Mouse (Mus musculus): ENCODE data around the gene Gpr87. TPM values are rescaled to one million over a fixed set of nuclear protein-coding genes. Genes with fewer than 3 reads are reported as not detected.

Gpr87 gene
- polyA plus RNA-seq, 1 experiment from 2014 or later, result not detected

DNA sequence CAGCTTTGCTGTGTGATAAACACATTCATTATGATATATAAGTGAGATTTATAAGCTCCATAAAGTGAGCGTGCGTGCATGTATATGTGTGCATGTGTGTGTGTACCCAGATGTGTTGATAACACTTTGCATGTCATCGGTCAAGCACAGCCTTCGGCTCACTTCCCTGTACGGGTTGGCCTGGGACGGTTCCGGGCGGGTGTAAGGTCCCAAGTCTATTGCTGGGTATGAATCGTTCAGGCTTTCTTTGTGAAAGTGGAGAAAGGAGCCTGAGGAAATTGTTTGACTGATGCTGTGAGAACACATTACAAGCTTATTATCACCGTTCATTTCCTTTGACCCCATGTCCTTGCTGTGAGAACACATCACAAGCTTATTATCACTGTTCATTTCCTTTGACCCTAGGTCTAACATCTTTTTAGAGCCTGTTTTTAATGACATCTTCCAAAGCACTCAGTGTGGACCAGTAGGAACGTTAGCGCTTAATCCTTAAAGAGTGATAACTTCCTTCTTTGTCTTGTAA, 55.9 kb downstream of the Gpr87 start:
- no peaks in the 10 kb centered on the region for H3K9me3 ChIP-seq (ENCODE audit: control insufficient read depth)
- no peak for ATAC-seq
- no peaks in the 10 kb centered on the region for H3K4me1 ChIP-seq (replicated peaks; ENCODE audit: control insufficient read depth, insufficient read depth, low read length)
- H3K9ac ChIP-seq (ENCODE audit: low read depth, low read length), result no peak overlapping the region
- WGBS, result 73% methylated on average over 12 of the region's 12 CpGs
- no peaks in the 10 kb centered on the region for H3K36me3 ChIP-seq (ENCODE audit: control insufficient read depth, insufficient read depth)
- no peak for TF ChIP-seq CTCF (IDR thresholded peaks at IDR 0.05; ENCODE audit: low read depth)
- H3K4me2 ChIP-seq (replicated peaks; ENCODE audit: low read depth), result no peak overlapping the region
- H3K27ac ChIP-seq (ENCODE audit: low read depth, low read length), result no peak overlapping the region
- no peak overlapping the region for H3K4me3 ChIP-seq (ENCODE audit: low read depth, low read length)
- H3K27me3 ChIP-seq (replicated peaks; ENCODE audit: control insufficient read depth, insufficient read depth, low read length), result no peaks in the 10 kb centered on the region

DNA sequence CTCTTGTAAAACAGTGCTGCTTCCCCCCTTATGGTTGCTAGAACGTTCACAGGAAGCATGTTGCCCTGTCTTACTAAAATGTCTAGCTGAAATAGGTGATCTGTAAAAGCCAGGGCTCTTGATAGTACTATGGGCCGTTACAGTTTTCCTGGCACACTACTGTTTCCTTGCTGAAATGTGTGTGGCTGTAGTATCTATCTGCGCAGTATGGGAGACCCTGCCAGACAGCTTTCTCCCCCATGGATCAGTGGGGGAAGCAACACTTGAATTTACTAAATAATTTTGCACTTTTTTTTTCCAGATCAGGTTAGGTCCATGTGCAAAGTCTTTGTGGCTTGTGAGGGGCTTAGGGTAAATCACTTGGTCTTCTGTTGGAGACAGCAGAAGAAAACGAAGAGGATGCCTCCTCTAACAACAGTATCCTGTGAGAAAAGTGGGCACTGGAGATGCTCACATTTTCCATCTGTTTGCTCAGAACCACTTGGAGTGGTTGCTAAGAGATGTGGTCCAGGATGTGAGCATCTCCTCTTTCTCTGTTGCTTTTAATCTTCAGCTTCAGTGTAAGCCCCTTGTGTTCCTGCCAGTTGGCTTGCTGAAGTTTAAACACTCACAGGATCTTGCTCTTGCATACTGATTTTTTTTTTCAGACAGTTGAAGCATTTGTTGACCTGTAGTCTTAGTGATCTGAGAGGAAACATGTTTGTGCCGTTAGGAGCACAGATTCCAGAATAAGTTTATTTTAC, 58.8 kb downstream of the Gpr87 start:
- no peak overlapping the region for H3K4me3 ChIP-seq (ENCODE audit: low read depth, low read length)
- no peak overlapping the region for H3K27ac ChIP-seq (ENCODE audit: low read depth, low read length)
- ATAC-seq, result no peak
- 69% methylated on average over 5 of the region's 5 CpGs for WGBS
- no peaks in the 10 kb centered on the region for H3K4me1 ChIP-seq (replicated peaks; ENCODE audit: control insufficient read depth, insufficient read depth, low read length)
- no peak for TF ChIP-seq CTCF (IDR thresholded peaks at IDR 0.05; ENCODE audit: low read depth)
- no peaks in the 10 kb centered on the region for H3K9me3 ChIP-seq (ENCODE audit: control insufficient read depth)
- H3K27me3 ChIP-seq (replicated peaks; ENCODE audit: control insufficient read depth, insufficient read depth, low read length), result no peaks in the 10 kb centered on the region
- H3K4me2 ChIP-seq (replicated peaks; ENCODE audit: low read depth), result no peak overlapping the region
- H3K9ac ChIP-seq (ENCODE audit: low read depth, low read length), result no peak overlapping the region
- H3K36me3 ChIP-seq (ENCODE audit: control insufficient read depth, insufficient read depth), result no peaks in the 10 kb centered on the region

DNA sequence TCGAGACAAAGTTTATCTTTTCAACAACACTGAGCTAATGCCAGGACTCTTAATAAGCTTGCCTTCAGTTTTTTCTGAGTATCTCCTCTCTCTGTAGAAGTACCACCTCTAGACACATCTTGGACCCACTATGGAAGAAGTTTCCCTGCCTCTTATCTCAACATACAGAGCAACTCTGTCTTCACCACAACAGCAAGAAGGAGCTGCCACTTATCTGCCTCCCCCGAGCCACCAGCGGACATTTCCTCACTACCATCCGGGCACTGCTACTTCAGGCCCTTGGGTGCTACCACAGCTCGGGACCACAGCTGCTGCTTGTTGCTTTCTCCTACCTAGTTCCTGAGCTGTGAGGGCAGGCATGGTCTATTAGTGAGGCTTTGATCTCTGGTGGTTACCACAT, 61.7 kb downstream of the Gpr87 start:
- no peak overlapping the region for H3K27ac ChIP-seq (ENCODE audit: low read depth, low read length)

DNA sequence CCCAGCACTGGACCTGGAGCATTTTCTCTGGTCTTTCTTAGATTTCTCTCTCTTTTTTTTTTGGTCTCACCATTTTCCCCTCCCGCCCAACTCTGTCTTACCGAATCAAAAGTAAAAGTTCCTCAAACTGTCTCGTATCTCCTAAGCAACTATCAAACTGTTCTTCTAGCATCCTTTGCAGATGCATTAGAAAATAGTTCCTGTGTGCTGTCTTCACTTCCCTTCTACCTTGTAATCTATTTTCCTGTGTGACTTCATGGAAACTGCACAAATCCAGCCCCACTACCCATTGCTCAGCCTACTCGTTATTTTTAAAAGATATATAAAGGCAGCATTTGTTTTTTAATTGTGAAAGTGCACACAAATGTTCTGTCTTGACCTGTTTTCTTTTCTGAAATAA, 62.9 kb downstream of the Gpr87 start:
- no peak overlapping the region for H3K27ac ChIP-seq (ENCODE audit: low read depth, low read length)
- H3K9me3 ChIP-seq (ENCODE audit: control insufficient read depth), result no peaks in the 10 kb centered on the region
- no peaks in the 10 kb centered on the region for H3K27me3 ChIP-seq (replicated peaks; ENCODE audit: control insufficient read depth, insufficient read depth, low read length)
- TF ChIP-seq CTCF (IDR thresholded peaks at IDR 0.05; ENCODE audit: low read depth), result no peak
- H3K4me2 ChIP-seq (replicated peaks; ENCODE audit: low read depth), result no peak overlapping the region
- WGBS, result 89% methylated on average over 4 of the region's 4 CpGs
- ATAC-seq, result no peak
- no peaks in the 10 kb centered on the region for H3K36me3 ChIP-seq (ENCODE audit: control insufficient read depth, insufficient read depth)
- no peak overlapping the region for H3K9ac ChIP-seq (ENCODE audit: low read depth, low read length)
- no peaks in the 10 kb centered on the region for H3K4me1 ChIP-seq (replicated peaks; ENCODE audit: control insufficient read depth, insufficient read depth, low read length)
- H3K4me3 ChIP-seq (ENCODE audit: low read depth, low read length), result no peak overlapping the region

More for the DNA sequence above, 61.7 kb downstream of the Gpr87 start:
- Histone ChIP-seq H3K4me2 (replicated peaks; ENCODE audit: low read depth) (no peak overlapping the region), H3K36me3 (ENCODE audit: control insufficient read depth, insufficient read depth) (no peaks in the 10 kb centered on the region), H3K27me3 (replicated peaks; ENCODE audit: control insufficient read depth, insufficient read depth, low read length) (no peaks in the 10 kb centered on the region), H3K4me3 (ENCODE audit: low read depth, low read length) (no peak overlapping the region), H3K9me3 (ENCODE audit: control insufficient read depth) (no peaks in the 10 kb centered on the region), H3K4me1 (replicated peaks; ENCODE audit: control insufficient read depth, insufficient read depth, low read length) (no peaks in the 10 kb centered on the region), H3K9ac (ENCODE audit: low read depth, low read length) (no peak overlapping the region)
- ATAC-seq, result no peak
- no peak for TF ChIP-seq CTCF (IDR thresholded peaks at IDR 0.05; ENCODE audit: low read depth)
- WGBS, result 65% methylated on average over 5 of the region's 5 CpGs

DNA sequence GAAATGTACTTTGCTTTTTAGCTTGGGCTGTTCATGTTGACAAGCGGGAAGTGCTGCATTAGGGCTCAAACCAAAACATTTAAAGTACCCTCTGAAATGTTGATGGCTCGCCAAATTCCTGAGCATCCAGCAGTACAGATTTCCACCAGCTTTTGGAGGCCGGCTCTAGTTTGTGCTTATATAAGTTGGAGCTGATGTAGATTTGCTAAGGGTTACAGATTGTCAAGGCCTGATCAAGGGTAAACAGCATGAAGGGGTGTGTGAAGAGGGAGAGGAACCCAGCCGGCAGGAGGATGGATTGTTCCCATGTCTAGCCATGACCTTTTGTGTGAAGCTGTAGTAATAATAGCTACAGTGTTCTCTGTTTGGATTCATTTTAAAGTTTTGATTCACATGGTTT, 63.8 kb downstream of the Gpr87 start:
- H3K36me3 ChIP-seq (ENCODE audit: control insufficient read depth, insufficient read depth), result no peaks in the 10 kb centered on the region
- peak; percentile 22; the same call in 1 of the 2 replicates for ATAC-seq
- H3K27me3 ChIP-seq (replicated peaks; ENCODE audit: control insufficient read depth, insufficient read depth, low read length), result no peaks in the 10 kb centered on the region
- no peaks in the 10 kb centered on the region for H3K9me3 ChIP-seq (ENCODE audit: control insufficient read depth)
- H3K4me2 ChIP-seq (replicated peaks; ENCODE audit: low read depth), result peak overlapping the region; percentile 14; the same call in 1 of the 2 replicates
- peak overlapping the region; percentile 24; the same call in 1 of the 2 replicates for H3K4me3 ChIP-seq (ENCODE audit: low read depth, low read length)
- no peak overlapping the region for H3K9ac ChIP-seq (ENCODE audit: low read depth, low read length)
- whole genome bisulfite sequencing, result 58% methylated on average over 4 of the region's 4 CpGs
- H3K4me1 ChIP-seq (replicated peaks; ENCODE audit: control insufficient read depth, insufficient read depth, low read length), result no peaks in the 10 kb centered on the region
- H3K27ac ChIP-seq (ENCODE audit: low read depth, low read length), result no peak overlapping the region
- TF ChIP-seq CTCF (IDR thresholded peaks at IDR 0.05; ENCODE audit: low read depth), result no peak

DNA sequence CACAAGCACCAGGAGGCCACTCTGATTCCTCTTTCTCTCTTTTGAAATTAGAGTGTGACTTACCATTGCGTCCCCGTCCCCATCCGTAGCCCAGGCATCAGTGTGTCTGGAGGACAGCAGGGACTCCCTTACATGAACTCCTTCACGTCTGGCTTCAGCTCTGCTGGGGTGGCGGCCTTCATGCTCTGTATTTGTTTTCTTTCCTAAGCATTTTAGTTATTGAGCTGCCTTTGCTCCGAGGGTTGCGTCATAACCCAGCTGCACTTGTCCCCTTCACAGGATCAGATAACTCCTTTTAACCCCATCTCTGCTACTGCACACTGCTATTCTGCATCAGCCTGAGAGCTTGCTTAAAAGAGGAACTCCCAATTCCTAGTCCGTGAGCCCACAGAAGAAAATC, 64.5 kb downstream of the Gpr87 start:
- ATAC-seq, result no peak
- 44% methylated on average over 8 of the region's 8 CpGs for WGBS
- Histone ChIP-seq H3K27me3 (replicated peaks; ENCODE audit: control insufficient read depth, insufficient read depth, low read length) (no peaks in the 10 kb centered on the region), H3K4me2 (replicated peaks; ENCODE audit: low read depth) (peak overlapping the region; percentile 14), H3K9me3 (ENCODE audit: control insufficient read depth) (no peaks in the 10 kb centered on the region), H3K9ac (ENCODE audit: low read depth, low read length) (no peak overlapping the region), H3K36me3 (ENCODE audit: control insufficient read depth, insufficient read depth) (no peaks in the 10 kb centered on the region), H3K4me3 (ENCODE audit: low read depth, low read length) (peak overlapping the region; percentile 24), H3K27ac (ENCODE audit: low read depth, low read length) (peak overlapping the region; percentile 50), H3K4me1 (replicated peaks; ENCODE audit: control insufficient read depth, insufficient read depth, low read length) (no peaks in the 10 kb centered on the region)
- TF ChIP-seq CTCF (IDR thresholded peaks at IDR 0.05; ENCODE audit: low read depth), result no peak

All from intestine, postnatal 0 days (tissue).